Mouse (Mus musculus): ENCODE data around the gene Pfkfb4. TPM values are rescaled to one million over a fixed set of nuclear protein-coding genes. Genes with fewer than 3 reads are reported as not detected.

Pfkfb4 gene
- 1 to 10 TPM; 1.3 to 3.7 TPM for polyA plus RNA-seq (2017; shearing (Covaris generic))

DNA sequence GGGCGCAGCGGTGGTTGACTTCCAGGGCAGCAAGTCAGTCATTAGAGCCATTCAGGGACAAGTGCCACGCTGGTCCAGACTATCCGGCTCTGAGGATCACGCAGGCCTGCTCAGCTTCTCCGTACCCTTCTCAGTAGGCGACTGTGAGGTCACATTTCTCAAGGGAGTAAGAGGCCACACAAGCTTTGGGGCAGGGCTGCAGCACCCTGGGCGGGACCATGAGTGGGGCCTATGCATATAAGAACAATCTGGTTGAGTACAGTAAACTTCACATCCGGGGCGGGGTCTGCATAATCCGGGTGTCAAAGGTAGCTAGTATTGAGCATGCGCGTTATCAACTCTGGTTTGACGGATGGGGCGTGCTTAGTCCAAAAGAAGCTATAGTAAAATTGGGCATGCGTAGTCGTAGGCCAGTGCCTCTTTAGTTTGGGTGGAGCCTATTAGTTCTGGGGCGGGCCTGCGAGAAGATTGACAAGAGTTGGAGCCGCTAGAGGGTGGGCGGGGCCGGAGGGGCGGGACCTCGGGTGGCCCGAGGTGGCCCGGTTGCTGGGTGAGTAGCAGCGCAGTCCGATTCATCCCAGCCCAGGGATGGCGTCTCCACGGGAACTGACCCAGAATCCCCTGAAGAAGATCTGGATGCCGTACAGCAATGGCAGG lies at the start of gene Pfkfb4:
Pfkfb4 (plus strand) TSS at position 351 of the 657 bp plus-strand sequence.

DNA sequence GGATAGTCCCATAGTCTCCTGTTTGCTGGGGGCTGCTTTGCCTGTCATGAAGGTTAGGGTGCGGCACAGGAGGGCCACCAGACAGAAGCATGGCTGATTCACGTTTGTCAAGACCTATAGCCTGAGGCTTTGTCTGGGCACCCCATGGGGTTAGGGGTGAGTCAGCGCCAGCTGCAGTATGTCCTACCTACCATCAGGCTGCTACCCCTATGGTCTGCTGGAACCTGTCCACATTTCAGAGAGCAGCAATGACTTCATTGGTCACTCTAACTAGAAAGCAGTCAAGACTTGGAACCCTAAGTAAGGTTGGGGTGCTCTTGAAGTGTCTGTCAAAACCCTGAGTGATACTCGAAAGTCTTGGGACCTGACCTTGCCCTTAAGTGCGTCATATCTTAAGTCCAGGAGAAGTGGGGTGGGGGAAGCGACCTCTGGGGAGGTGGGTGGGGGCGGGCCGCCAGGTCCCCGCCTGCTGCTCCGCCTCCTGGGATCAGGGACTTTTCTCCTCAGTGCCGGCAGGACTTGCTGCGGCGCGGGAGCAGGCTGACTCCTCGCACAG lies 38.4 kb upstream of the Pfkfb4 start, which contains the start of gene Col7a1:
Col7a1 (plus strand) TSS at position 506 of the 556 bp plus-strand sequence.

DNA sequence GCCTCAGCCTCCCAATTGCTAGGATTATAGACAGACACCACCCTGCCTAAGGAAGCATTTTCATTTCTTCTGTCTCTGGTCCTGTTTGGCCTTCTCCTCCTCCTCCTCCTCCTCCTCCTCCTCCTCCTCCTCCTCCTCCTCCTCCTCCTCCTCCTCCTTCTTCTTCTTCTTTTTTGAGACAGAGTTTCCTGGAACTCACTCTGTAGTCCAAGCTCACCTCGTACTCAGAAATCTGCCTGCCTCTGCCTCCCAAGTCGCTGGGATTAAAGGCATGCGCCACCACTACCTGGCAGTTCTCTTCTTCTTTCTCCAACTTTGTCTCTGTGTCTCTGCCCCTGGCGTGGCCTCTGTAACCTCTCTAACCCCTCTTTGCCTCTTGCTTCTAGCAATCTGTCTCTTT lies 5.9 kb upstream of the Pfkfb4 start, which contains the start of gene Ucn2:
Ucn2 (plus strand) TSS at position 301 of the 400 bp plus-strand sequence.

DNA sequence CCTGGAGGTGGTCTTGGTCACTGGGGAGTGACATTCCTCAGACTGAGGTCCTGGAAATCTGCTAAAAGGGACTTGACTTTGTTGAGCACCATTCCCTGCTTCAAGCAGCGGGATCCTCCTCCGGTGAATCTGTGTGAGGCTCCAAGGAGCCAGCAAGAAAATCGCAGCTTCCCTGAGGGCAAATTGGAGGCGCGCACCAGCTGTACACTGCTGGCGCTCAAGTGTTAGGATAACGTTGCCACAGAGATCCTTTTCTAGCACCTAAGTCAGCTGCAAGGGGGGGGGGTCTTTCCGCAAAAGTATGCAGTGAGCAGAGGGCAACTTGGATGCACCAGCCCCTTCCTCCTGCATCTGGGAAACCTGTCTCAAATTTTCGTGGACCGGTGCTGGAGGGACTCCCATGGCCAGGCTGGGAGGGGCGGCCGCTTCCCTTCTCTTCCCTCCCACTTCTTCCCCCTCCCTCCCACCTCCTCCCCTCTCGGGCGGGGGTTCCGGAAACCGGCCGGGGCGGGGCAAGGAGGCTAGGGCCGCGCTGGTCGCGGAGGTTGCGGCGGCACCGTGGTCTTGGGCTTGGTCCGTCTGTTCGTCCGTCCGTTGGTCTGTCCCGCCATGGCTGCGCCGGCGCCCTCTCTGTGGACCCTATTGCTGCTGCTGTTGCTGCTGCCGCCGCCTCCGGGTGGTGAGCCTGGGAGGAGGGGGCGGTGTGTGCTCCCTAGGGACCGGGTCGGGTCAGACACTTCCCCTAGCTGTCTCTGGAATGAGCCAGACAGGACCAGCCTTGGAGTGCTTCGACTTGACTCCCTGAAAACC lies 46.7 kb downstream of the Pfkfb4 start, which contains the start of gene Shisa5:
Shisa5 (plus strand) TSS at position 480 of the 810 bp plus-strand sequence.

DNA sequence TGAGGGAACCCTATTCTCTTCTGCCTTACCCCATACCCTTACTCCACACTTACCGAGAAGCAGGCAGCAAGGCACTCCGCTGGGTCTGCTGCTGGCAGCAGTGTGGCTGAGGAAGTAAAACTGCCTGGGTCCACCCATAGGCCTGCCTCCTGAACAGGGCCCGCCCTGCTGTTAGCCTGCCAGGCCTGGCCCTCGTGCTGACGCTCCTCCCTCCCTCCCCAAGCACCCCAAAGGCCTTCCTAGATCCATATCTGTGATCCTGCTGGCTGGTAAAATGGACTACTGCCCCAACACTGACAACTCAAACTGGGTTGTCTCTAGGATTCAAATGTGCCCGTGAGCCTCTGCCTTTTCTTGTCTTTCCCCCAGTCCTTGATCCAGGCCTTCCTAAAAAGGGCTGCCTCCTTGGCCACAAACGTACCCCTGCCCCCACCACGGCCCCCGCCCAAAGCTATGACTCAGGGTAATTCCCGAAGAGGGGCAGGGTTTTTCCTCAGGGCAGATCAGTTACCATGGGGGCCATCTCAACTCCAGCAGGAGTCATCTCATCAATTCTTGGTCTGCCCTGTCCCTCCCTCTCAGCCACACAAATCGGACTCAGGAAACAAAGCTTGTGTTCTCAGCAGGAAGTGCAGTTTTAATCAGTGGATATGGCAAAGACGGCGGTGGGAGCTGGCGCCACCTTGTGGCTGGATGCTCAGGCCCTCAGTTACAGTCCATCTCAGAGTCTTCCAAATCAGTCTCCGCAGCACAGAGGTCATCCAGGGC lies 67.7 kb downstream of the Pfkfb4 start, which contains the start of gene Trex1:
Trex1 (minus strand) TSS at position 599 of the 768 bp plus-strand sequence.

DNA sequence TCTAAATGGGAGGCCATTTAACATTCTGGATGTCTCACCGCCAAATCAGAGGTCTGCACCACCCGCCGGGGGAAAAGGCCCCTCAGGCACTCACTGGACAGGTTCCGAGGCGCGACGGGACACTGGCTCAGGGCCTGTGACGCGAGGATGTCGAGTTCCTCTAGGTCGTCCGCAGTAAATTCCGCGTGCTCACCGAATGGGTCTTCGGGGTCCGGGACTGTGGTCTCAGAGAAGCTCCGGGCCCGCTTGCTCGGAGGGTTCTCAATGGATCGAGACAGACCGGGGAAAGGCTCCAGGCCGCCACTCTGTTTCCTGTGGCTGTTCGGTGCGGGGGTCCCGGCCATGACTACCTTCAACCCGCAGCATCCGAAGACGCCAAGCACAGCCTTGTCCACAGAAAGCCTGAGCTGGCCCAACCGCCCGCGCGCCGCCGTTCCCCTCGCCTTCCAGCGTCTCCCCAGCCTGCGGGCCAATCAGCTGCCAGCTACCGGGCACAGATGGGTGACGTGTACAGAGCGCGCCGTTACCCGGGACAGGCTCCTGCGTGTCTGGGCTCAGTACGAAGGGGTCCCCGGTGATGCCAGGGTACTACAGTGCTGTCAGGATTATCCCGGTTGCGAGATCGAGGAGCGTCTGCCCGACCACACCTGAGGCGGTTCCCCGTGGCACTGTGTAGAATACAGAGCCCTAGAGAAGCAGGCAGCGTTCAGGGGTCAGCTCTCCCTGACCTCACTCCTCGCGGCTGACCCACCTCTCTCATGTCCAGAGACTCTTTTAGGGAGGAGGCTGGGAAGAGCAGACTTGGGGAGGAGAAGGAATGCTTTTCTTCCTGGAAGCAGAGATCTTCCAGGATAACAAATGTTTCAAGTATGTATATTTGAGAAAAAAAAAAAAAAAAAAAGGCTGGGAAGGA lies 82.3 kb downstream of the Pfkfb4 start, which contains the start of gene Atrip:
Atrip (minus strand) TSS at position 464 of the 913 bp plus-strand sequence.

Other genes with a start within 250 kb of the Pfkfb4 start
- gene Ip6k2, start 208.0 kb upstream of the Pfkfb4 start, polyA plus RNA-seq (2017; shearing (Covaris generic)) = 10 to 100 TPM; 11.2 to 15.5 TPM
- 10 to 100 TPM in 1 of 2 experiments, 1 to 10 TPM in 1; 9.8 to 10.3 TPM for gene Nckipsd, start 183.4 kb upstream of the Pfkfb4 start, polyA plus RNA-seq (2017; shearing (Covaris generic))
- gene Celsr3, start 165.5 kb upstream of the Pfkfb4 start, polyA plus RNA-seq (2017; shearing (Covaris generic)) = under 1 TPM; 0.01 to 0.11 TPM
- gene Slc26a6, start 138.5 kb upstream of the Pfkfb4 start, polyA plus RNA-seq (2017; shearing (Covaris generic)) = 10 to 100 TPM; 16.8 to 17.6 TPM
- gene Tmem89, start 77.2 kb upstream of the Pfkfb4 start, polyA plus RNA-seq (2017; shearing (Covaris generic)) = under 1 TPM in 1 of 2 experiments, not detected in 1; 0.23 TPM
- gene Uqcrc1, start 55.1 kb upstream of the Pfkfb4 start, polyA plus RNA-seq (2017; shearing (Covaris generic)) = 100 to 1,000 TPM; 226 to 319 TPM
- 1 to 10 TPM in 1 of 2 experiments, not detected in 1; 1.1 TPM for gene Col7a1, start 38.2 kb upstream of the Pfkfb4 start, polyA plus RNA-seq (2017; shearing (Covaris generic))
- not detected for gene Ucn2, start 5.8 kb upstream of the Pfkfb4 start, polyA plus RNA-seq (2017; shearing (Covaris generic))
- gene Shisa5, start 46.8 kb downstream of the Pfkfb4 start, polyA plus RNA-seq (2017; shearing (Covaris generic)) = 1,000 to 10,000 TPM; 2,463 to 4,029 TPM
- gene Trex1, start 68.0 kb downstream of the Pfkfb4 start, polyA plus RNA-seq (2017; shearing (Covaris generic)) = 100 to 1,000 TPM in 1 of 2 experiments, 10 to 100 TPM in 1; 47.4 to 133 TPM
- gene Atrip, start 82.3 kb downstream of the Pfkfb4 start, polyA plus RNA-seq (2017; shearing (Covaris generic)) = 10 to 100 TPM; 15.4 to 23.3 TPM
- 10 to 100 TPM; 11.4 to 12.4 TPM for gene Ccdc51, start 90.7 kb downstream of the Pfkfb4 start, polyA plus RNA-seq (2017; shearing (Covaris generic))
- 100 to 1,000 TPM; 585 to 607 TPM for gene Tma7, start 90.8 kb downstream of the Pfkfb4 start, polyA plus RNA-seq (2017; shearing (Covaris generic))
- 1 to 10 TPM in 1 of 2 experiments, under 1 TPM in 1; 0.79 to 1.5 TPM for gene Plxnb1, start 103.6 kb downstream of the Pfkfb4 start, polyA plus RNA-seq (2017; shearing (Covaris generic))
- gene Fbxw21, start 170.3 kb downstream of the Pfkfb4 start, polyA plus RNA-seq (2017; shearing (Covaris generic)) = under 1 TPM in 1 of 2 experiments, not detected in 1; 0.45 TPM
- not detected for gene Fbxw13, start 204.2 kb downstream of the Pfkfb4 start, polyA plus RNA-seq (2017; shearing (Covaris generic))
- under 1 TPM; 0.21 to 0.54 TPM for gene Fbxw20, start 243.0 kb downstream of the Pfkfb4 start, polyA plus RNA-seq (2017; shearing (Covaris generic))

Measured in activated CD4-positive, CD25-positive, alpha-beta regulatory T cell (primary cell).